Mouse (Mus musculus) hindbrain, embryonic 15.5 days (tissue): ENCODE results near the gene Ccdc13. TPM values are rescaled to one million over a fixed set of nuclear protein-coding genes. Genes with fewer than 3 reads are reported as not detected.

Experiments used
- ATAC-seq: fragments of 200-750 bp; cut with Nextera tagmentation; 2 replicates; pipeline ENCODE4 v1.8.0; 2017; ENCODE audit warnings: low read depth, moderate number of reproducible peaks, moderate TSS enrichment; ENCODE audit not compliant: low FRiP score
- H3K27ac ChIP-seq: fragments of 300-500 bp; sonication (generic); replicated peaks from 2 replicates; pipeline ENCODE4 v1.5.1; 2015; ENCODE audit warnings: mild to moderate bottlenecking, inconsistent platforms
- H3K27me3 ChIP-seq: fragments of 300-500 bp; sonication (generic); 2 replicates; pipeline ENCODE4 v1.6.1; 2015; ENCODE audit warnings: control low read depth, inconsistent platforms
- H3K36me3 ChIP-seq: fragments of 300-500 bp; sonication (generic); 2 replicates; pipeline ENCODE4 v1.6.1; 2015; ENCODE audit warnings: control low read depth, inconsistent platforms
- H3K4me1 ChIP-seq: fragments of 300-500 bp; sonication (generic); replicated peaks from 2 replicates; pipeline ENCODE4 v1.6.1; 2015; ENCODE audit warnings: control low read depth, inconsistent platforms
- H3K4me2 ChIP-seq: fragments of 300-500 bp; sonication (generic); 2 replicates; pipeline ENCODE4 v1.6.1; 2015; ENCODE audit warnings: moderate library complexity, mild to moderate bottlenecking, inconsistent platforms
- H3K4me3 ChIP-seq: fragments of 300-500 bp; sonication (generic); 2 replicates; pipeline ENCODE4 v1.5.1; 2015; ENCODE audit warnings: mild to moderate bottlenecking, inconsistent platforms
- H3K9ac ChIP-seq: fragments of 300-500 bp; sonication (generic); 2 replicates; pipeline ENCODE4 v1.6.1; 2015; ENCODE audit warnings: inconsistent platforms
- H3K9me3 ChIP-seq: fragments of 300-500 bp; sonication (generic); 2 replicates; pipeline ENCODE4 v1.6.1; 2016; ENCODE audit warnings: control low read depth, inconsistent platforms
- WGBS: fragments of 180-500 bp; shearing (Covaris S2); methylation state at CpG from one replicate; pipeline ENCODE4 v1.1.7; 2015; 5-methylcytosine and 5-hydroxymethylcytosine counted together
- polyA plus RNA-seq: library from polyadenylated mRNA; unstranded; fragments of >200 nt; fragmentation: Nextera tagmentation; extraction: Ambion mirVana; gene quantifications from 2 replicates; pipeline ENCODE4 v1.2.1, GENCODE M21; 2015

The Ccdc13 gene
- polyA plus RNA-seq, 1 experiment from 2014 or later: 3.5 TPM

DNA sequence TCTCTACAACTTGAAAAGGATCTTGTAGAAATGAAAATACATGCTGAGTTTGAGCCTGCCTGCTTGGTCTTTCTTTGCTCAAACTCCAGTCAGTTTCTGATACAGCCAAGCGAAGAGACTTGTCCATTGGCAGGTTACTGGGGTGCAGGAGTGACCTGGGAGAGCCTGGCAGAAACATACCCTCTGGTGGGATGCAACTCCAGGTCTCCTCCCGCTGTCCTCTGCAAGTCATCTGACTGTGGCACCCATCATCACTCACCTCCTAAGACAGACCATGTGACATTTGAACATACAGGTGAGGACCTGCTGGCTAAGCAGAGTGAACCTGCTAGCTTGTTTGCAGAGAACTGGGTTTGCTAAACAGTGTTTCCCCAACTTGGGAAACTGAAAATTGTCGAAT is 82.5 kb downstream of the Ccdc13 start:
- H3K27me3 ChIP-seq: no peaks in the 10 kb centered on the region
- no peaks in the 10 kb centered on the region for H3K9me3 ChIP-seq
- no peak for ATAC-seq
- WGBS: 91% methylated on average over 3 of the region's 3 CpGs
- H3K36me3 ChIP-seq: peaks cover 47% of the 10 kb centered on the region
- no peak overlapping the region for H3K9ac ChIP-seq
- no peak overlapping the region for H3K4me2 ChIP-seq
- H3K4me3 ChIP-seq: no peak overlapping the region
- no peak overlapping the region for H3K27ac ChIP-seq
- H3K4me1 ChIP-seq: peaks cover 33% of the 10 kb centered on the region

DNA sequence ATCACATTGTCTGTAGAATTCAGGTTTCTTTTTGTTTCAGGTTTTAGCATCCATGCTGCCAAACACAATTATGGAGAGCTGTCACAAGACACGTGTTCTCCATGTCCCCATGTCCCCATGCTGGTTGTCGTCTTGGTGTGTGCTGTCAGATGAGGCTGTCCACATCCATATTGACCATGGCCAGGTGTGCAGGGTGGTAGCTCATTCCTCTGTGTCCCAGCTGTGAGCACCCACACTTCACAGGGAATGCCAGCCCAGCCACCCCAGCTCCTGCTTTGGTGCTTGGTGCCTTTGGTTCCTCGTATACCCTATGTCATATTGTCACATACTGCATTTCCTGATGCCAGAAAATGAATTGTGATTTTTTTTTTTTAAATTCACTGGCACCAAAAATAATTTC is 84.6 kb downstream of the Ccdc13 start:
- Histone ChIP-seq H3K27ac (no peak overlapping the region), H3K4me3 (no peak overlapping the region), H3K36me3 (peaks cover 68% of the 10 kb centered on the region), H3K27me3 (no peaks in the 10 kb centered on the region), H3K9ac (no peak overlapping the region), H3K9me3 (no peaks in the 10 kb centered on the region), H3K4me2 (no peak overlapping the region), H3K4me1 (peaks cover 19% of the 10 kb centered on the region)
- no peak for ATAC-seq
- 91% methylated on average over 3 of the region's 3 CpGs for WGBS

GRCm38 (mm10) chr9:121752774-121753173 is 86.5 kb downstream of the Ccdc13 start:
- Histone ChIP-seq H3K36me3 (peaks cover 86% of the 10 kb centered on the region), H3K27ac (no peak overlapping the region), H3K4me2 (no peak overlapping the region), H3K27me3 (no peaks in the 10 kb centered on the region), H3K9me3 (no peaks in the 10 kb centered on the region), H3K9ac (no peak overlapping the region), H3K4me3 (no peak overlapping the region), H3K4me1 (peaks cover 5% of the 10 kb centered on the region)
- ATAC-seq: no peak
- 98% methylated on average over 9 of the region's 9 CpGs for WGBS

Other genes starting within 250 kb of the Ccdc13 start
- gene Lyzl4, start 197.4 kb downstream of the Ccdc13 start, polyA plus RNA-seq: 0.26 TPM in 1 of 2 replicates, not detected in the other
- gene Vipr1, start 196.7 kb downstream of the Ccdc13 start, polyA plus RNA-seq: 0.30 and 0.43 TPM in 2 replicates
- 30.3 and 32.8 TPM in 2 replicates for gene Sec22c, start 134.0 kb downstream of the Ccdc13 start, polyA plus RNA-seq
- 168 and 174 TPM in 2 replicates for gene Ss18l2, start 129.1 kb downstream of the Ccdc13 start, polyA plus RNA-seq
- gene Nktr, start 120.3 kb downstream of the Ccdc13 start, polyA plus RNA-seq: 45.0 and 53.8 TPM in 2 replicates
- 32.9 and 33.2 TPM in 2 replicates for gene Zfp651, start 80.1 kb downstream of the Ccdc13 start, polyA plus RNA-seq
- 1.4 and 1.8 TPM in 2 replicates for gene Klhl40, start 61.9 kb downstream of the Ccdc13 start, polyA plus RNA-seq
- gene Hhatl, start 47.0 kb downstream of the Ccdc13 start, polyA plus RNA-seq: 0.14 and 0.19 TPM in 2 replicates
- 157 and 160 TPM in 2 replicates for gene Higd1a, start 18.9 kb upstream of the Ccdc13 start, polyA plus RNA-seq
- gene Ackr2, start 58.9 kb upstream of the Ccdc13 start, polyA plus RNA-seq: 2.9 and 3.0 TPM in 2 replicates
- gene Cyp8b1, start 76.8 kb upstream of the Ccdc13 start, polyA plus RNA-seq: not detected in 2 replicates
- 1.8 and 2.1 TPM in 2 replicates for gene Fam198a, start 111.5 kb upstream of the Ccdc13 start, polyA plus RNA-seq
- gene Pomgnt2, start 157.6 kb upstream of the Ccdc13 start, polyA plus RNA-seq: 36.1 and 36.2 TPM in 2 replicates